Mouse (Mus musculus) G1E (cell line): Measurements from ENCODE around the gene Hormad2. TPM values are rescaled to one million over a fixed set of nuclear protein-coding genes. Genes with fewer than 3 reads are reported as not detected.

ENCODE experiments used
- ATAC-seq: 2 replicates; pipeline ENCODE4 v1.8.0; 2016; ENCODE audit warnings: mild to moderate bottlenecking; ENCODE audit not compliant: insufficient number of reproducible peaks, poor library complexity, low FRiP score, severe bottlenecking; ENCODE audit errors: extremely low read depth
- DNase-seq: peaks from one replicate; pipeline ENCODE4 v3.0.0; 2012; ENCODE audit warnings: low spot score
- H3K27me3 ChIP-seq: 2 replicates; pipeline ENCODE4 v1.6.1; 2012; ENCODE audit warnings: mild to moderate bottlenecking, low read length, inconsistent platforms; ENCODE audit not compliant: insufficient read depth
- H3K36me3 ChIP-seq: replicated peaks from 2 replicates; pipeline ENCODE3; 2012; ENCODE audit warnings: mild to moderate bottlenecking, inconsistent platforms
- H3K4me1 ChIP-seq: 2 replicates; pipeline ENCODE4 v1.6.1; 2012; ENCODE audit warnings: low read depth, low read length, inconsistent platforms, mixed read lengths; ENCODE audit not compliant: insufficient read depth
- H3K4me3 ChIP-seq: 2 replicates; pipeline ENCODE4 v1.5.1; 2012; ENCODE audit warnings: low read depth, mild to moderate bottlenecking, inconsistent platforms, low read length, moderate library complexity, mixed read lengths
- H3K9me3 ChIP-seq: replicated peaks from 2 replicates; pipeline ENCODE4 v1.6.1; 2012; ENCODE audit warnings: inconsistent platforms
- CTCF ChIP-seq: IDR thresholded peaks from 2 replicates; pipeline ENCODE4 v1.5.1; 2012; ENCODE audit warnings: low read depth, low read length, inconsistent platforms, mixed read lengths
- GATA1 ChIP-seq: IDR thresholded peaks from 2 replicates; pipeline ENCODE4 v1.6.1; 2012; ENCODE audit warnings: borderline replicate concordance, low read length, inconsistent platforms, mixed read lengths
- GATA2 ChIP-seq: IDR thresholded peaks from 2 replicates; pipeline ENCODE4 v1.6.1; 2012; ENCODE audit warnings: low read depth, low read length, inconsistent platforms, borderline replicate concordance
- POLR2AphosphoS5 ChIP-seq: IDR thresholded peaks from 2 replicates; pipeline ENCODE4 v1.6.1; 2012; ENCODE audit warnings: low read depth, low read length, inconsistent platforms; ENCODE audit not compliant: insufficient replicate concordance
- TAL1 ChIP-seq: conservative IDR thresholded peaks from 2 replicates; pipeline ENCODE4 v1.6.1; 2012; ENCODE audit warnings: low read depth, low read length, inconsistent platforms, mixed read lengths
- polyA plus RNA-seq: library from polyadenylated mRNA; stranded (reverse); fragments of >175 nt; gene quantifications from 2 replicates; pipeline ENCODE4 v1.2.3, GENCODE M21; 2012
- total RNA-seq, 2 experiments: library from RNA; stranded (forward) in 1 of 2; stranded (reverse) in 1 of 2; fragments of 200-1000 nt in 1 of 2; fragments of >200 nt in 1 of 2; fragmentation: Nextera tagmentation in 1 of 2; gene quantifications; 2 replicates each; pipeline ENCODE4 v1.2.3; 2014 to 2017

The Hormad2 gene
- total and polyA plus RNA-seq, 3 experiments = 8.6 to 85.0 (median 24.6) TPM

DNA sequence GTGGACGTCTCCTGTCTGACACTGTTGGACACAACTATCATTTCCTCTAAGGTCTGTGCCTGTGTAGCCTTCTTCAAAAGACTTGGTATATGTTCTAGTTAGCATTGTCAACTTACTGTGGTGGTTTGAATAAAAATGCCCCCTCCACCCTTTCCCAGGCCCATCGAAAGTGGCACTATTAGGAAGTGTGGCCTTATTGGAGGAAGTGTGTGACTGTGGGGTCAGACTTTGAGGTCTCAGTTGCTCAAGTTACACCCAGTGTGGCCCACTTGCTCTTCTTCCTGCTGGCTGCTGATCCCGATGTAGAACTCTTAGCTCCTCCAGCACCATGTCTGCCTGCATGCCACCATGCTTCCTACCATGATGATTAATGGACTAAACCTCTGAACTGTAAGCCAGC, 112.7 kb downstream of the Hormad2 start:
- H3K9me3 ChIP-seq = no peaks in the 10 kb centered on the region
- no peak for ATAC-seq

DNA sequence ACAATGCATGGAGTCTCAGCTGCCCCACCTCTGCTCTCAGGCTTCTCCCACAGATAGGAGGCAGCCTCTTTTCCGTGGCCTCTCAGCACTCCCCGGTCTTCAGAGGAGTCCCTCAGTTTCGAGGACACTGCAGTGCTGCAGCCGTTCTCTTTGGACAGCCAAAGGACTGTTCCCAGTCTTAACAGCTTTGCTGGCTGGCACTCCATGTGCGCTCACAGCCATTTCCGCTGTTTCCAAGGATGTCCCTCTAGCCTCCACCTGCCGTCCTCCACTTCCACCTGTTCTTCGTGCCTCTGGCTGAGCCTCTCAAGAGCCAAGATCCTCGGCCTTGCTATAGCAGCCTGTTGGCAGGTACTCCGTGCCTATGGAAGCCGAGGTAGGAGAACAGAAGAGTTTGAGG, 117.4 kb downstream of the Hormad2 start:
- DNase-seq = no peak
- ATAC-seq = no peak
- no peak for TF ChIP-seq CTCF
- no peak for TF ChIP-seq TAL1
- no peak for TF ChIP-seq POLR2AphosphoS5
- no peak for TF ChIP-seq GATA2
- TF ChIP-seq GATA1 = no peak
- Histone ChIP-seq H3K27me3 (peaks cover 21% of the 10 kb centered on the region), H3K4me1 (peaks cover 17% of the 10 kb centered on the region; the same call in 1 of the 2 replicates), H3K9me3 (no peaks in the 10 kb centered on the region), H3K36me3 (no peaks in the 10 kb centered on the region), H3K4me3 (no peak overlapping the region)

More for the DNA sequence above, 112.7 kb downstream of the Hormad2 start:
- no peak overlapping the region for H3K4me3 ChIP-seq
- peaks cover 11% of the 10 kb centered on the region for H3K27me3 ChIP-seq
- no peak for DNase-seq
- H3K36me3 ChIP-seq = peaks cover 3% of the 10 kb centered on the region
- peaks cover 5% of the 10 kb centered on the region; the same call in 1 of the 2 replicates for H3K4me1 ChIP-seq
- no peak for TF ChIP-seq POLR2AphosphoS5
- TF ChIP-seq TAL1 = no peak
- TF ChIP-seq GATA1 = no peak
- TF ChIP-seq GATA2 = no peak
- TF ChIP-seq CTCF = no peak

DNA sequence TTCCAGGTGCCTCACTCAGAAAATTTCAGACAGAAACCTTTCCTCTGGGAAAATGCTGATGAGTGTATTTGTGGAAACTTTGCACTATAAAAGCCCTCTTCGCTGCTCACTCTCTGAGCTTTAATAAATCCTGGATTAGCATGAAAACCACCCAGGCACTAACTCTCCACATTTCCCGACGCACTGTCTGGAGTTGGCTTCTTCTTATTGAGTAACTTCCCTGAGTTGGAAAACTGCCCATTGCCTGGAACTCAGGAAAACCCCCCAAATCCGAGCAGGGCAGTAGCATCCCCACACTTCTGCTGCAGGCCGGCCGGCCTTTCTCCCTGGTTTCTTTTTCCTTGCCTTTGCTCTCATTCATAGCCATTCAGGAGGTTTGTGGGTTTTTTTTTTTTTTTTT, 118.0 kb downstream of the Hormad2 start:
- DNase-seq = no peak
- ATAC-seq = no peak

DNA sequence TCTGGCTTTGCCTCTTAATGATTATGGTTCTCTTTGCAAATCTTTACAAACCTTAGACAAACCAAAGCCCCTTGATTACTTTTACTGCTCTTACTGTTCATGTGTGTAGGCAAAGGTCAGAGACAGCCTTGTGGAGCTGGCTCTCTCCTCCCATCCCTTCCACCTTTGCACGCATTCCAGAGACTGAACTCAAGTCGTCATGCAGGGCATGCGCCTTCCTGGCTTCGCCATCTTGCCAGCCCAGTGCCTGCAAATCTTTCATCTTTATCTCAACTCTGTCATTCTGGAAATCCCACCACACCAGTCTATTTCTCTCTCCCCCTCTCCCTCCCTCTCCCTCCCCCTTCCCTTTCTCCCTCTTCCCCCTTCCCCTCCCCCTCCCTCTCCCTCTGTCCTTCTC, 120.0 kb downstream of the Hormad2 start:
- Histone ChIP-seq H3K9me3 (no peaks in the 10 kb centered on the region), H3K4me1 (peaks cover 17% of the 10 kb centered on the region; the same call in 1 of the 2 replicates), H3K36me3 (no peaks in the 10 kb centered on the region), H3K27me3 (peaks cover 26% of the 10 kb centered on the region), H3K4me3 (no peak overlapping the region)
- DNase-seq (no peak), ATAC-seq (no peak)
- TF ChIP-seq GATA1 = no peak
- no peak for TF ChIP-seq CTCF
- TF ChIP-seq POLR2AphosphoS5 = no peak
- no peak for TF ChIP-seq TAL1
- TF ChIP-seq GATA2 = no peak

More for the DNA sequence above, 118.0 kb downstream of the Hormad2 start:
- Histone ChIP-seq H3K36me3 (no peaks in the 10 kb centered on the region), H3K4me1 (peaks cover 17% of the 10 kb centered on the region; the same call in 1 of the 2 replicates), H3K4me3 (no peak overlapping the region), H3K27me3 (peaks cover 24% of the 10 kb centered on the region), H3K9me3 (no peaks in the 10 kb centered on the region)
- TF ChIP-seq POLR2AphosphoS5 (no peak), GATA2 (no peak), CTCF (no peak), GATA1 (no peak), TAL1 (no peak)

DNA sequence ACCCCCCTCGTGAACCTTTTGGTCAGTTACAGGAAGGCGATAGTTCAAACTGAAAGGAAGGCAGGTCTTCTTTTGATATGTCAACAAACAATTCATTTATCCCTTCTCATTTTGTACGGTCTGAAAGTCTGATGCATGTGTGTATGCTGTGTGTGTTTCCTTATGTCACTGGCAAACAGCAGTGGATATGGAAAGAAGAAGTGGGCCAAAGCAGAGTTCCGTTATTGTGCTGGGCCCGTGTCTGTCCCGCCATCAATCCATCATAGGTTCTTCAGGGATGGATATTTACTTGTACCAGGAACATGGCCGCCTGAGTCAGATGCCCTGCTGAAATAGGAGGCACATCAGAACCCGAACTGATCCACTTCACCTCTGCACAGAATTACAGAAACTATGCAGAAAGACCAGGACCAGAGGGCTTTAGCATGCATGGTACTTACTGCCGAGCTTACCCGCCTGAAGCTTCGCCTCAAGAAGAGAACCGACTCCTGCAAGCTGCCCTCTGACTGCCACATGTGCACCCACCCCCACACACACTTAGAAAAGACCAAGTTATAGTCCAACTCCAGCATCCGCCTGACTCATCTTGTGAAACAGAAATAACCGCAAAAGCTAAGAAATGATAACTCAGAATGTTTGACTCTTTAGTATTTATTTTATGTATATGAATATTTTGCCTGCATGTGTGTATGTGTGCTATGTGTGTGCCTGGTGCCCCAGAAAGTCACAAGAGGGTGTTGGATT, 121.5 kb downstream of the Hormad2 start:
- ATAC-seq (no peak), DNase-seq (no peak)
- no peak for TF ChIP-seq POLR2AphosphoS5
- no peak for TF ChIP-seq CTCF
- Histone ChIP-seq H3K4me3 (no peak overlapping the region), H3K27me3 (peaks cover 26% of the 10 kb centered on the region), H3K9me3 (no peaks in the 10 kb centered on the region), H3K4me1 (peaks cover 17% of the 10 kb centered on the region), H3K36me3 (no peaks in the 10 kb centered on the region)

DNA sequence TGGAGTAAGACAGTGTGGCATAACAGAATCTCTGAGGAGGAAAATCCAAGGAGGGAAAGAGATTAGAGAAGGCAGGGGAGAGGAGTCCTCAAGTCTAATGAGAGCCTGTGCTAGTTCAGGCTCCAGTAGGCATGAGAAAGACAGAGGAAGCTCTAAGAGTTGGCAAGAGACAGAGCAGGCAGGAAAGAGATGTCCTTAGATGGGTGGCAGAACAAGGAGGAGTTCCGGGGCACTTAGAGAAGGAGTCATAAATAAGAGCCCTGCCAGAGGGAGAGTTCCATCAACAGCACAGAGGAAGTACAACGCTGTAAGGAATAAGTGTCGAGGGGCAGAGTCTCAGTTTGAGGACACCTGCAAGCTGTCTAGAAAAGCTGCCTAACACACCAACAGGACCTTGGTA, 122.9 kb downstream of the Hormad2 start:
- DNase-seq = no peak

More for the DNA sequence above, 122.9 kb downstream of the Hormad2 start:
- H3K4me3 ChIP-seq = no peak overlapping the region
- peaks cover 19% of the 10 kb centered on the region for H3K4me1 ChIP-seq
- H3K36me3 ChIP-seq = no peaks in the 10 kb centered on the region
- peaks cover 24% of the 10 kb centered on the region; the same call in 1 of the 2 replicates for H3K27me3 ChIP-seq
- no peaks in the 10 kb centered on the region for H3K9me3 ChIP-seq
- no peak for TF ChIP-seq CTCF
- no peak for TF ChIP-seq TAL1
- TF ChIP-seq GATA2 = no peak
- no peak for TF ChIP-seq GATA1
- TF ChIP-seq POLR2AphosphoS5 = no peak
- no peak for ATAC-seq
